15 mouse cellular contexts compared by ENCODE assay signal in the genomic region with DNA sequence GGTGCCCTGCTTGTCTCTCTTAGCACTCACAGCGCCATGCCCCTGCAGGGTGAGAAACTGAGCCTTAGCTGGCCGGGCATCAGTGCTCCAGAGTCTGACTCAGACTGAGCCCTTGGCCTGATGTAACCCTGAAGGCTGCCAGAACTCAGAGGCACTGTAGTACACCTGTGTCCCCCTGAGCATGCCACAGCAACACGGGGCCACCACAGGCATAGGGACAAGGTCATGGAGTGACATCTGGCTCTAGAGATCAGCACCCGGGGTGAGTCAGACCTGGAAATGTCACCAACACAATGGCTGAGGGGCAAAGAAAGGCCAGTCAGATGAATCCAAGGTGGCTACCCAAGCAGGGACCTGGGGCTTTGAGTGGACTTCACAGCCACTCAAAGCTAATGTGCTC.
"Had no signal": no experiment of that assay in that cellular context is flagged by ENCODE, and none has a peak within 500 bp of the region (broad histone marks: within the 10 kb centered on the region; RNA-seq: fewer than 3 reads in every experiment).

No protein-coding gene starts in this region.

- H3K36me3 ChIP-seq: lung, embryonic 15.5 days had no signal

- DNase-seq: kidney, postnatal 25 days; layer of hippocampus, adult 9-11 months; left cerebral cortex, postnatal 4 days; lung, adult 18-20 months; lung, postnatal 14 days; lung, postnatal 4 days; midbrain, embryonic 14.5 days; thymus, adult 18-20 months; thymus, postnatal 36 days had no signal

- H3K9ac ChIP-seq: liver, embryonic 15.5 days; lung, embryonic 15.5 days had no signal

- H3K4me2 ChIP-seq: liver, embryonic 11.5 days; liver, embryonic 15.5 days; lung, embryonic 15.5 days; midbrain, embryonic 11.5 days had no signal

- H3K27me3 ChIP-seq: liver, embryonic 15.5 days; lung, embryonic 15.5 days had no signal

- H3K27ac ChIP-seq: kidney, postnatal 0 days; layer of hippocampus, adult 2 months; liver, embryonic 15.5 days; lung, embryonic 15.5 days had no signal

- H3K4me3 ChIP-seq: layer of hippocampus, adult 2 months; liver, embryonic 15.5 days; lung, embryonic 15.5 days had no signal

- H3K9me3 ChIP-seq: liver, embryonic 15.5 days; lung, embryonic 15.5 days had no signal
